Mouse (Mus musculus) intestine, embryonic 16.5 days (tissue): ENCODE data around the gene Aasdhppt. TPM values are rescaled to one million over a fixed set of nuclear protein-coding genes. Genes with fewer than 3 reads are reported as not detected.

Experiments used
- ATAC-seq: fragments of 200-750 bp; cut with Nextera tagmentation; 2 replicates; pipeline ENCODE4 v1.8.0; 2017; ENCODE audit warnings: moderate TSS enrichment, moderate library complexity
- H3K27ac ChIP-seq: fragments of 300-500 bp; sonication (generic); 2 replicates; pipeline ENCODE4 v1.5.1; 2014; ENCODE audit warnings: mild to moderate bottlenecking, low read length
- H3K27me3 ChIP-seq: fragments of 300-500 bp; sonication (generic); replicated peaks from 2 replicates; pipeline ENCODE4 v1.6.1; 2014; ENCODE audit warnings: low read length, control low read depth, mixed read lengths; ENCODE audit not compliant: control insufficient read depth, insufficient read depth
- H3K36me3 ChIP-seq: fragments of 300-500 bp; sonication (generic); 2 replicates; pipeline ENCODE4 v1.6.1; 2014; ENCODE audit warnings: low read length, control low read depth; ENCODE audit not compliant: control insufficient read depth, insufficient read depth
- H3K4me1 ChIP-seq: fragments of 300-500 bp; sonication (generic); 2 replicates; pipeline ENCODE4 v1.6.1; 2014; ENCODE audit warnings: low read length, control low read depth, mixed read lengths; ENCODE audit not compliant: control insufficient read depth, insufficient read depth
- H3K4me2 ChIP-seq: fragments of 300-500 bp; sonication (generic); 2 replicates; pipeline ENCODE4 v1.6.1; 2014; ENCODE audit warnings: low read depth, low read length, control low read depth
- H3K4me3 ChIP-seq: fragments of 300-500 bp; sonication (generic); 2 replicates; pipeline ENCODE4 v1.5.1; 2014; ENCODE audit warnings: mild to moderate bottlenecking, low read length
- H3K9ac ChIP-seq: fragments of 300-500 bp; sonication (generic); 2 replicates; pipeline ENCODE4 v1.6.1; 2014; ENCODE audit warnings: low read depth, low read length
- H3K9me3 ChIP-seq: fragments of 300-500 bp; sonication (generic); 2 replicates; pipeline ENCODE4 v1.6.1; 2016; ENCODE audit warnings: low read length, control low read depth; ENCODE audit not compliant: control insufficient read depth
- WGBS: fragments of 180-500 bp; shearing (Covaris S2); extraction: QIAGEN DNeasy Blood & Tissue Kit; methylation state at CpG from one replicate; pipeline ENCODE4 v1.1.7; 2014; 5-methylcytosine and 5-hydroxymethylcytosine counted together
- polyA plus RNA-seq: library from polyadenylated mRNA; unstranded; fragments of >200 nt; fragmentation: Nextera tagmentation; extraction: Ambion mirVana; gene quantifications from 2 replicates; pipeline ENCODE4 v1.2.1, GENCODE M21; 2015

Gene Aasdhppt
- polyA plus RNA-seq = 24.3 and 26.3 TPM in 2 replicates

- under 1% methylated on average over 53 of the region's 53 CpGs for WGBS
- Histone ChIP-seq H3K9ac (peak within 1 kb of the TSS; percentile 82), H3K27me3 (no peaks in the 10 kb centered on the region), H3K9me3 (no peaks in the 10 kb centered on the region), H3K4me2 (peak within 1 kb of the TSS; percentile 84), H3K4me3 (peak within 1 kb of the TSS; percentile 63), H3K27ac (peak within 1 kb of the TSS; percentile 91), H3K4me1 (peaks cover 4% of the 10 kb centered on the region; the same call in 1 of the 2 replicates), H3K36me3 (no peaks in the 10 kb centered on the region)
- peak; percentile 99 for ATAC-seq
Measured at GRCm38 (mm10) chr9:4309351-4310085, at the start of gene Aasdhppt, which contains the start of gene Kbtbd3. Aasdhppt (minus strand) TSS chr9:4309471. Kbtbd3 (plus strand) TSS chr9:4309833.

- H3K27ac ChIP-seq = no peak overlapping the region
- H3K9ac ChIP-seq = no peak overlapping the region
- H3K9me3 ChIP-seq = no peaks in the 10 kb centered on the region
- no peak for ATAC-seq
- H3K4me1 ChIP-seq = no peaks in the 10 kb centered on the region
- no peak overlapping the region for H3K4me3 ChIP-seq
- H3K27me3 ChIP-seq = no peaks in the 10 kb centered on the region
- H3K4me2 ChIP-seq = no peak overlapping the region
- no peaks in the 10 kb centered on the region for H3K36me3 ChIP-seq
- 89% methylated on average over 1 of the region's 1 CpGs for WGBS
Measured at GRCm38 (mm10) chr9:4353163-4353562, 43.9 kb upstream of the Aasdhppt start.

DNA sequence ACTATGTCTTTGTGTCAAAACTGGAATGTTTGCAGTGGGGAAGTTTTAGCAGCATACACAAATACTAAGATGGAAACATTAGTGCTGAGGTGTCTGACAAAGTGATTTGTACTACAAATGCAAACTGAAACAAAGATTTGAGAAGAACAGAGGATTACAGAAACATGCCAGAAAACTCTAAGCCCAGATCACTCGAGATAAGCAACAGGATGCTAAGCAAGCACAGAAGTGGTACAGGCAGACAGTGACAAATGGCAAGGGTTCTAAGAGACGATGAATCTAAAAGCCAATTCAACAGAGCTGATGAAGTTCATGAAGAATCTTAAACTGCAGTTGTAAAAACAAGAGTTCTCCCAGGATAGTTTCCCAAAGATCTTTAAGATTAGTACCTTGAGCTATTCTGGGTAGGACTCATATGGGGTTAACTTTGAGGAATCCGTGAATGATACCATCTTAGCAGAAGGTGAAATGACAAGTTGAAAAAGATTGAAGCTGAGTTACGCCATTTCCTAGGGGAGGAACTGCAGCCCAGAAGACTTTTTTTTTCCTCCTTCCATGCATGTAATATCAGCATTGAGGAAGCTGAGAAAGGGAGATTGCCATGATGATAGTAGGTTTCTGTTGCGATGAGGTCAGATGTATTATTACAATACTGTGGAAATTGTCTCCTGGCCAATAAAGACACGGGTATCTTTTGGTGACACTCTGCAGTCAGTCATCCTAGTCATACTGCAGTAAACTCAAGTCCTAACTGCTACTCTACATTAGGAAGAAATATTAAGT is 9.9 kb upstream of the Aasdhppt start:
- no peak overlapping the region for H3K9ac ChIP-seq
- 79% methylated on average over 6 of the region's 6 CpGs for whole genome bisulfite sequencing
- ATAC-seq = no peak

DNA sequence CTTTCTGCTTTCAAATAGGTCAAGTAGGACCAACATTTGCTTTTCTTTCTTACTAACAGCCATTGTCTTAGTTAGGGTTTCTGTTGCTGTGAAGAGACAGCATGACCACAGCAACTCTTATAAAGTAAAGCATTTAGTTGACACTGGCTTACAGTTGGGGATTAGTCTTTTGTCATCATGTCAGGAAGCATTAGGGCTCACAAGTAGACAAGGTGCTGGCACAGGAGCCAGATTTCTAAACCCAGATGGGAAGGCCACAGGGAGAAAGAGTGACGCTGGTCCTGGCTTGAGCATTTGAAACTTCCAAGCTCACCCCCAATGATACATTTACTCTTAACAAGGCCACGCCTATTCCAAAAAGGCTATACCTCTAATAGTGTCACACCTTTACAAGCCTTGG is 6.5 kb upstream of the Aasdhppt start:
- H3K4me3 ChIP-seq = no peak overlapping the region
- no peaks in the 10 kb centered on the region for H3K36me3 ChIP-seq
- no peaks in the 10 kb centered on the region for H3K4me1 ChIP-seq
- H3K9me3 ChIP-seq = no peaks in the 10 kb centered on the region
- WGBS = 91% methylated on average over 2 of the region's 2 CpGs
- no peak overlapping the region for H3K9ac ChIP-seq
- no peak overlapping the region for H3K27ac ChIP-seq
- ATAC-seq = no peak
- no peak overlapping the region for H3K4me2 ChIP-seq
- no peaks in the 10 kb centered on the region for H3K27me3 ChIP-seq

More for the DNA sequence above, 9.9 kb upstream of the Aasdhppt start:
- Histone ChIP-seq H3K4me2 (no peak overlapping the region), H3K36me3 (no peaks in the 10 kb centered on the region), H3K27me3 (no peaks in the 10 kb centered on the region), H3K9me3 (no peaks in the 10 kb centered on the region), H3K27ac (no peak overlapping the region), H3K4me1 (no peaks in the 10 kb centered on the region), H3K4me3 (no peak overlapping the region)

GRCm38 (mm10) chr9:4313946-4314345 is 4.7 kb upstream of the Aasdhppt start:
- Histone ChIP-seq H3K36me3 (no peaks in the 10 kb centered on the region), H3K27ac (no peak overlapping the region), H3K9me3 (no peaks in the 10 kb centered on the region), H3K4me3 (no peak overlapping the region), H3K4me2 (no peak overlapping the region), H3K9ac (no peak overlapping the region), H3K4me1 (no peaks in the 10 kb centered on the region), H3K27me3 (no peaks in the 10 kb centered on the region)
- 90% methylated on average over 4 of the region's 4 CpGs for WGBS
- ATAC-seq = no peak

DNA sequence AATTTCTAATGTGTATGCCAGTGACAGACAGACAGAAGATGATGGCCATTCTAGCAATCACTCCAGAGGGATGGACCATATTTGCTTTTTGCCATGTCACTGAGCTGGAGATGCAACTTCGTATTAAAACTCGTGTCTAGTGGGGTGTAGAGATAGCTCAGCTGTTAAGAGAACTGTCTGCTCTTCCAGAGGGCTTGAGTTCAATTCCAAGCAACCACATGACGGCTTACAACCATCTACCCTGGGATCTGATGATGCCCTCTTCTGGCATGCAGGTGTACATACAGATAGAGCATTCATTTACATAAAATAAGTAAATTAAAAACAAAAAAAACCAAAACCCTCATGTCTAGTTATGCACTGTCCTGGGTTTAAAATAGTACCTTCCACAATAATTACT is 1.9 kb upstream of the Aasdhppt start:
- H3K9ac ChIP-seq = no peak overlapping the region
- H3K36me3 ChIP-seq = no peaks in the 10 kb centered on the region
- H3K9me3 ChIP-seq = no peaks in the 10 kb centered on the region
- no peaks in the 10 kb centered on the region for H3K27me3 ChIP-seq
- H3K4me2 ChIP-seq = no peak overlapping the region
- ATAC-seq = no peak
- WGBS = 89% methylated on average over 3 of the region's 3 CpGs
- H3K4me1 ChIP-seq = peaks cover 4% of the 10 kb centered on the region; the same call in 1 of the 2 replicates
- no peak overlapping the region for H3K4me3 ChIP-seq
- no peak overlapping the region for H3K27ac ChIP-seq

GRCm38 (mm10) chr9:4310706-4311105 is 1.4 kb upstream of the Aasdhppt start:
- Histone ChIP-seq H3K27me3 (no peaks in the 10 kb centered on the region), H3K4me2 (peak overlapping the region; percentile 84), H3K4me1 (peaks cover 4% of the 10 kb centered on the region; the same call in 1 of the 2 replicates), H3K9ac (no peak overlapping the region), H3K27ac (no peak overlapping the region), H3K36me3 (no peaks in the 10 kb centered on the region), H3K9me3 (no peaks in the 10 kb centered on the region), H3K4me3 (peak overlapping the region; percentile 63)
- WGBS = 73% methylated on average over 3 of the region's 3 CpGs
- ATAC-seq = no peak

GRCm38 (mm10) chr9:4308628-4309350 is 482 bp downstream of the Aasdhppt start:
- Histone ChIP-seq H3K36me3 (no peaks in the 10 kb centered on the region), H3K27me3 (no peaks in the 10 kb centered on the region), H3K9ac (peak overlapping the region; percentile 73), H3K4me3 (peak overlapping the region; percentile 63), H3K9me3 (no peaks in the 10 kb centered on the region), H3K27ac (peak overlapping the region; percentile 77), H3K4me2 (peak overlapping the region; percentile 75), H3K4me1 (peaks cover 4% of the 10 kb centered on the region; the same call in 1 of the 2 replicates)
- WGBS = under 1% methylated on average over 36 of the region's 36 CpGs
- ATAC-seq = peak; percentile 61

DNA sequence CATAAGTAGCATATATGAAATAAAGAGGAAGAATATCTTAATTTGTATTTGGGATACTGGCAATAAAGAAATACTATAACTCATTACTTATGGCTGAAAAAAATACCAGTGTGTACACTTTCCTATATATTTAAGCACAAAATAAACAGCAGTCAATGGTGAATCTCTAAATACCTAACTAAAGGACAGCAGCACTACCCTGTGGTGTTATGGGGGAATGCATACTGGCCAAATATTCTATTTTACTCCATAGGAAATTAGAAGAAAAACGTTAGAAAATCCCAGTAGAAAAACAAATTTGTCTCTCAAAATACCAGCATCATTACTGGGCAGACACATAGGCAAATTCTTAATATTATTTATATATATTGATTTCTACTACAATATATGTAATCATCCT is 4.4 kb downstream of the Aasdhppt start:
- Histone ChIP-seq H3K4me3 (no peak overlapping the region), H3K27me3 (no peaks in the 10 kb centered on the region), H3K9me3 (no peaks in the 10 kb centered on the region), H3K4me1 (peaks cover 4% of the 10 kb centered on the region; the same call in 1 of the 2 replicates), H3K9ac (no peak overlapping the region), H3K27ac (no peak overlapping the region), H3K4me2 (no peak overlapping the region), H3K36me3 (0 out of 2 replicates have a peak, but pooled peaks cover 2% of the 10 kb centered on the region)
- ATAC-seq = no peak
- 46% methylated on average over 1 of the region's 1 CpGs for WGBS
